Mouse (Mus musculus): ENCODE measurements around the gene Pccb. TPM values are rescaled to one million over a fixed set of nuclear protein-coding genes. Genes with fewer than 3 reads are reported as not detected.

Gene Pccb
- polyA plus RNA-seq, 1 experiment from 2014 or later = 14.9 TPM

GRCm38 (mm10) chr9:100969461-100969860 is 65.2 kb downstream of the Pccb start:
- Histone ChIP-seq H3K9me3 (replicated peaks; ENCODE audit: control insufficient read depth, low read length) (no peaks in the 10 kb centered on the region), H3K4me1 (ENCODE audit: control insufficient read depth, insufficient read depth, low read length) (no peaks in the 10 kb centered on the region), H3K36me3 (replicated peaks; ENCODE audit: control insufficient read depth, insufficient read depth, low read depth, low read length) (no peaks in the 10 kb centered on the region), H3K4me2 (ENCODE audit: low read depth, low read length) (no peak overlapping the region), H3K27me3 (ENCODE audit: control insufficient read depth, insufficient read depth, low read length) (no peaks in the 10 kb centered on the region), H3K27ac (replicated peaks; ENCODE audit: low read depth, low read length) (no peak overlapping the region), H3K4me3 (ENCODE audit: low read depth, low read length) (no peak overlapping the region), H3K9ac (replicated peaks; ENCODE audit: low read length) (no peak overlapping the region)
- DNase-seq (ENCODE audit: low spot score) (no peak), ATAC-seq (replicated peaks; ENCODE audit: insufficient number of reproducible peaks, low FRiP score, low TSS enrichment, low read depth) (no peak)
- WGBS = 82% methylated on average over 2 of the region's 2 CpGs

DNA sequence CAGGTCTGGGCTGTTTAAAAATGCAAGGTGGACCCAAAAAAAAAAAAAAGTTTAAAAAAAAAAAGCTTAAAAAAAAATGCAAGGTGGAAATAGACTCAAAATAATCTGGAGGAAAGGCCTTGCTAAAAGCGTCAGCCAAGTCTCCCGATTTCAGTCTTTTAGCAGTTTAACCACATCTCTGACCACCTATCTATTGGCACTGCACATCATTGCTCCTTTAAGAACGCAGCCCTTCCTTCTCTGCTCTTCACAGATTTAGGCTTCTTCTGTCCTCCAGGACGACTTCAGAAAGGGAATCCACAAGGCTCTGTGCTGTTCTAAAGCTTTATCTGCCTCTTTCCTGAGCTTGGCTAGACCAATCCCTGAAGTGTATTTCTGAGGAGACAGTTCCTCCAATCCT is 70.6 kb downstream of the Pccb start:
- no peak for ATAC-seq (replicated peaks; ENCODE audit: insufficient number of reproducible peaks, low FRiP score, low TSS enrichment, low read depth)
- Histone ChIP-seq H3K9me3 (replicated peaks; ENCODE audit: control insufficient read depth, low read length) (no peaks in the 10 kb centered on the region), H3K36me3 (replicated peaks; ENCODE audit: control insufficient read depth, insufficient read depth, low read depth, low read length) (no peaks in the 10 kb centered on the region), H3K4me2 (ENCODE audit: low read depth, low read length) (no peak overlapping the region), H3K4me3 (ENCODE audit: low read depth, low read length) (no peak overlapping the region), H3K27me3 (ENCODE audit: control insufficient read depth, insufficient read depth, low read length) (no peaks in the 10 kb centered on the region), H3K27ac (replicated peaks; ENCODE audit: low read depth, low read length) (no peak overlapping the region), H3K9ac (replicated peaks; ENCODE audit: low read length) (no peak overlapping the region), H3K4me1 (ENCODE audit: control insufficient read depth, insufficient read depth, low read length) (no peaks in the 10 kb centered on the region)
- no peak for DNase-seq (ENCODE audit: low spot score)
- 74% methylated on average over 4 of the region's 4 CpGs for WGBS

- ATAC-seq (replicated peaks; ENCODE audit: insufficient number of reproducible peaks, low FRiP score, low TSS enrichment, low read depth) (no peak; the same call in 1 of the 2 replicates), DNase-seq (ENCODE audit: low spot score) (no peak)
- WGBS = 89% methylated on average over 1 of the region's 1 CpGs
- no peaks in the 10 kb centered on the region for H3K4me1 ChIP-seq (ENCODE audit: control insufficient read depth, insufficient read depth, low read length)
- H3K4me3 ChIP-seq (ENCODE audit: low read depth, low read length) = no peak overlapping the region
- H3K9ac ChIP-seq (replicated peaks; ENCODE audit: low read length) = no peak overlapping the region
- H3K27me3 ChIP-seq (ENCODE audit: control insufficient read depth, insufficient read depth, low read length) = no peaks in the 10 kb centered on the region
- H3K4me2 ChIP-seq (ENCODE audit: low read depth, low read length) = no peak overlapping the region
- no peaks in the 10 kb centered on the region for H3K36me3 ChIP-seq (replicated peaks; ENCODE audit: control insufficient read depth, insufficient read depth, low read depth, low read length)
- no peak overlapping the region for H3K27ac ChIP-seq (replicated peaks; ENCODE audit: low read depth, low read length)
- H3K9me3 ChIP-seq (replicated peaks; ENCODE audit: control insufficient read depth, low read length) = no peaks in the 10 kb centered on the region
Observed at GRCm38 (mm10) chr9:100963428-100963912, 71.2 kb downstream of the Pccb start.

DNA sequence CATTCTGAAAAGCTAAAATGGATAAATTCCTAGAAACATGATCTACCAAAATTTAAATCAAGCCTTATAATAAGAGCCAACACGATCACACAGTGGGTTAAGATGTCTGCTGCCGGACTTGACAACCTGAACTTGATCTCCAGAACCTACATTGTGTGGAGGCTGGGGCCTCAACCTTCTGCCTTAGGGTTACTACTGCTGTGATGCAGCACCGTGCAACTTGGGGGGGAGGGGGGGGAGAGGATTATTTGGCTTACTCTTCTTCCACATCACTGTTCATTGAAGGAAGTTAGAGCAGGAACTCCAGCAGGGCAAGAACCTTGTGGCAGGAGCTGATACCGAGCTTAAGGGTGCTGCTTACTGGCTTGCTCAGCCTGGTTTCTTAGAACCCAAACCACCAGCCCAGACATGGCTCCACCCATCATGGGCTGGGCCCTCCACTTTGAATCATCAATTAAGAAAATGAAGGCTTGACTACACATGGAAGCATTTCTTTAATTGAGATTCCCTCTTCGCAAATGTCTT is 71.7 kb downstream of the Pccb start:
- ATAC-seq (replicated peaks; ENCODE audit: insufficient number of reproducible peaks, low FRiP score, low TSS enrichment, low read depth) (no peak; the same call in 1 of the 2 replicates), DNase-seq (ENCODE audit: low spot score) (no peak)
- no peak overlapping the region for H3K4me3 ChIP-seq (ENCODE audit: low read depth, low read length)
- no peaks in the 10 kb centered on the region for H3K4me1 ChIP-seq (ENCODE audit: control insufficient read depth, insufficient read depth, low read length)
- no peaks in the 10 kb centered on the region for H3K36me3 ChIP-seq (replicated peaks; ENCODE audit: control insufficient read depth, insufficient read depth, low read depth, low read length)
- no peak overlapping the region for H3K27ac ChIP-seq (replicated peaks; ENCODE audit: low read depth, low read length)
- no peaks in the 10 kb centered on the region for H3K27me3 ChIP-seq (ENCODE audit: control insufficient read depth, insufficient read depth, low read length)
- H3K9me3 ChIP-seq (replicated peaks; ENCODE audit: control insufficient read depth, low read length) = no peaks in the 10 kb centered on the region
- WGBS = 67% methylated on average over 5 of the region's 5 CpGs
- H3K9ac ChIP-seq (replicated peaks; ENCODE audit: low read length) = no peak overlapping the region
- no peak overlapping the region for H3K4me2 ChIP-seq (ENCODE audit: low read depth, low read length)

GRCm38 (mm10) chr9:100951481-100951880 is 83.2 kb downstream of the Pccb start:
- peak; percentile 53 for DNase-seq (ENCODE audit: low spot score)

DNA sequence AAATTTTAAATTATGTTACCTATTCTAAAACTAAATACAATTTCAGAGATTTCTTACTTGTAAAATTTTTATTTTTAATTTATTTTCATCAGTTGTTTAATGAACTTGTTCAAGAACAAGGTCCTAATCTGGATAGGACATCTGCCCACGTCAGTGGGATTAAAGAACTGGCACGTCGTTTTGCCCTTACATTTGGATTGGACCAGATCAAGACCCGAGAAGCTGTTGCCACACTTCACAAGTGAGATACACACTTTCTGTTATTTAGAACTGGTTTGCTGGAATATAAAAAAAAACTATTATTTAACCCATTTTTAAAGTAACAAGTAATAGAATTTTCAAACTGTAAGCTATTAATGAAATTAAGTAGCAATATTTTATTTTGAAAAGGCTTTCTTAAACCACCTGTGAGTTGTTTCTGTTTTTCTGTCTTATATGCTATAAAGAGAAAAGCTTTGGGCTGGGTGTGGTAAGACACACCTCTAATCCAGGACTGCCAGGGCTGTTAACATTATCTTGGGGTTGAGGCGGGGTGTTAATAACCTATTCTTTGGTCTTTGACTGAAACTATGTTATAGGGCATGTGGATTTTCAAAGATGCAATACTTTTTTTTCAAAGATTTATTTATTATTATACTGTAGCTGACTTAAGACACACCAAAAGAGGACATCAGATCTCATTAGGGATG is 89.9 kb downstream of the Pccb start:
- no peak overlapping the region for H3K4me3 ChIP-seq (ENCODE audit: low read depth, low read length)
- no peak overlapping the region for H3K9ac ChIP-seq (replicated peaks; ENCODE audit: low read length)
- H3K36me3 ChIP-seq (replicated peaks; ENCODE audit: control insufficient read depth, insufficient read depth, low read depth, low read length) = no peaks in the 10 kb centered on the region
- WGBS = 94% methylated on average over 5 of the region's 5 CpGs
- ATAC-seq (replicated peaks; ENCODE audit: insufficient number of reproducible peaks, low FRiP score, low TSS enrichment, low read depth) (no peak), DNase-seq (ENCODE audit: low spot score) (no peak)
- H3K4me2 ChIP-seq (ENCODE audit: low read depth, low read length) = no peak overlapping the region
- H3K9me3 ChIP-seq (replicated peaks; ENCODE audit: control insufficient read depth, low read length) = no peaks in the 10 kb centered on the region
- no peaks in the 10 kb centered on the region for H3K27me3 ChIP-seq (ENCODE audit: control insufficient read depth, insufficient read depth, low read length)
- H3K27ac ChIP-seq (replicated peaks; ENCODE audit: low read depth, low read length) = no peak overlapping the region
- no peaks in the 10 kb centered on the region for H3K4me1 ChIP-seq (ENCODE audit: control insufficient read depth, insufficient read depth, low read length)

More at GRCm38 (mm10) chr9:100951481-100951880, 83.2 kb downstream of the Pccb start:
- WGBS = 63% methylated on average over 4 of the region's 4 CpGs
- no peak overlapping the region for H3K4me3 ChIP-seq (ENCODE audit: low read depth, low read length)
- no peak overlapping the region for H3K9ac ChIP-seq (replicated peaks; ENCODE audit: low read length)
- no peaks in the 10 kb centered on the region for H3K27me3 ChIP-seq (ENCODE audit: control insufficient read depth, insufficient read depth, low read length)
- no peaks in the 10 kb centered on the region for H3K9me3 ChIP-seq (replicated peaks; ENCODE audit: control insufficient read depth, low read length)
- H3K27ac ChIP-seq (replicated peaks; ENCODE audit: low read depth, low read length) = no peak overlapping the region
- ATAC-seq (replicated peaks; ENCODE audit: insufficient number of reproducible peaks, low FRiP score, low TSS enrichment, low read depth) = no peak
- no peak overlapping the region for H3K4me2 ChIP-seq (ENCODE audit: low read depth, low read length)
- no peaks in the 10 kb centered on the region for H3K36me3 ChIP-seq (replicated peaks; ENCODE audit: control insufficient read depth, insufficient read depth, low read depth, low read length)
- H3K4me1 ChIP-seq (ENCODE audit: control insufficient read depth, insufficient read depth, low read length) = no peaks in the 10 kb centered on the region

DNA sequence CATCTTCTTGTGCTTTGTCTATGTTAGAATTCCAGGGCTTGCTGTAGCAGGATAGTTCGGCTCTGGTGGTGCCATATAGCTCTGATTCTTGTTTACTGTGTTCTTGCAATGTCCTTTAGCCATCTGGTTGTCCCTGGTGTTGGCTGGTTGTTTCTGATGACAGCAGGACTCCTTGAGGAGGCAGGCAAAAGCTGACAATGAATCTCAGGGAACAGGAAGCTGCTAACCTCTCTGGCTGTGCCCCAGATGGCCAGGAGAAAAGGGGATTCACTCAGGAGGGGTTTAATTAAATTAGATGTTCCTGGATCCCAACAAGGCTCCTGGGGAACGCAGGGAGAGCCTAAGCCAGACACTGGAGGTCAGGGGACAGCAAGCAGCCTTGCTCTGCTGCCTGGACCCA is 92.7 kb downstream of the Pccb start:
- ATAC-seq (replicated peaks; ENCODE audit: insufficient number of reproducible peaks, low FRiP score, low TSS enrichment, low read depth) = no peak
- H3K4me1 ChIP-seq (ENCODE audit: control insufficient read depth, insufficient read depth, low read length) = no peaks in the 10 kb centered on the region
- 43% methylated on average over 2 of the region's 2 CpGs for WGBS
- H3K4me3 ChIP-seq (ENCODE audit: low read depth, low read length) = no peak overlapping the region
- no peaks in the 10 kb centered on the region for H3K27me3 ChIP-seq (ENCODE audit: control insufficient read depth, insufficient read depth, low read length)
- no peaks in the 10 kb centered on the region for H3K36me3 ChIP-seq (replicated peaks; ENCODE audit: control insufficient read depth, insufficient read depth, low read depth, low read length)
- H3K9me3 ChIP-seq (replicated peaks; ENCODE audit: control insufficient read depth, low read length) = no peaks in the 10 kb centered on the region
- DNase-seq (ENCODE audit: low spot score) = no peak
- H3K27ac ChIP-seq (replicated peaks; ENCODE audit: low read depth, low read length) = no peak overlapping the region
- H3K9ac ChIP-seq (replicated peaks; ENCODE audit: low read length) = no peak overlapping the region
- H3K4me2 ChIP-seq (ENCODE audit: low read depth, low read length) = no peak overlapping the region
